Mouse (Mus musculus): ENCODE results near the gene Shisa8.

Gene Shisa8

GRCm38 (mm10) chr15:82231100-82231499, 18.5 kb upstream of the Shisa8 start:
- POLR2A ChIA-PET, result interaction anchor here (0.7 to 9.1 kb wide), 28 partner anchors 9 to 270 kb away, joined by 3 to 117 read pairs (median 4); partner anchors contain the start of genes Cenpm (in 2 of the 4), Shisa8 (in 2 of the 4), Srebf2 (in 2 of the 4) and Tnfrsf13c (in 2 of the 4)
- CTCF ChIA-PET, result interaction anchor here in 3 of 4 experiments (0.6 to 5.1 kb wide), 11 partner anchors 9 to 814 kb away, joined by 3 to 57 read pairs (median 5); partner anchors contain the start of genes Srebf2 (in 1 of the 3) and Tnfrsf13c (in 1 of the 3)

- POLR2A ChIA-PET, result interaction anchor here in 2 of 4 experiments (0.5 to 9.1 kb wide), 15 partner anchors 9 to 189 kb away, joined by 3 to 117 read pairs (median 4); partner anchors contain the start of genes Srebf2 (in 2 of the 2), Tnfrsf13c (in 2 of the 2), Cenpm (in 1 of the 2) and Shisa8 (in 1 of the 2)
Measured at GRCm38 (mm10) chr15:82230098-82230611, 17.5 kb upstream of the Shisa8 start.

GRCm38 (mm10) chr15:82229542-82230045, 17.0 kb upstream of the Shisa8 start:
- ChIA-PET POLR2A (interaction anchor here (0.7 to 9.1 kb wide), 18 partner anchors 9 to 930 kb away, joined by 3 to 86 read pairs (median 4); partner anchors contain the start of genes Srebf2 (in 2 of the 4) and Tnfrsf13c (in 1 of the 4)), CTCF (interaction anchor here (0.6 to 1.6 kb wide), 8 partner anchors 11 to 164 kb away, joined by 3 to 6 read pairs (median 3); no protein-coding TSS in a partner anchor)

More at GRCm38 (mm10) chr15:82230098-82230611, 17.5 kb upstream of the Shisa8 start:
- CTCF ChIA-PET, result interaction anchor here in 2 of 4 experiments (0.9 to 1.6 kb wide), 3 partner anchors 11 to 149 kb away, joined by 3 to 5 read pairs (median 3); no protein-coding TSS in a partner anchor

GRCm38 (mm10) chr15:82225769-82226168, 13.2 kb upstream of the Shisa8 start:
- POLR2A ChIA-PET, result interaction anchor here in 3 of 4 experiments (0.8 to 10.2 kb wide), 10 partner anchors 8 to 210 kb away, joined by 3 to 117 read pairs (median 4); partner anchors contain the start of gene Srebf2 (in 1 of the 3)

GRCm38 (mm10) chr15:82224602-82225215, 12.1 kb upstream of the Shisa8 start:
- ChIA-PET CTCF (interaction anchor here (0.6 to 7.8 kb wide), 8 partner anchors 9 to 265 kb away, joined by 3 to 57 read pairs (median 4); no protein-coding TSS in a partner anchor), POLR2A (interaction anchor here (0.5 to 10.2 kb wide), 22 partner anchors 7 to 608 kb away, joined by 3 to 117 read pairs (median 4); partner anchors contain the start of genes Ccdc134 (in 1 of the 4) and Srebf2 (in 1 of the 4))

More at GRCm38 (mm10) chr15:82225769-82226168, 13.2 kb upstream of the Shisa8 start:
- CTCF ChIA-PET, result interaction anchor here in 2 of 4 experiments (0.8 to 1.8 kb wide), 2 partner anchors 9 to 17 kb away, joined by 6 read pairs; no protein-coding TSS in a partner anchor

- POLR2A ChIA-PET, result interaction anchor here in 3 of 4 experiments (0.5 to 10.2 kb wide), 25 partner anchors 7 to 824 kb away, joined by 3 to 117 read pairs (median 4); partner anchors contain the start of genes Srebf2 (in 2 of the 3), Ccdc134 (in 1 of the 3), St13 (in 1 of the 3) and Xpnpep3 (in 1 of the 3)
- CTCF ChIA-PET, result interaction anchor here (0.8 to 7.8 kb wide), 7 partner anchors 8 to 264 kb away, joined by 3 to 57 read pairs (median 6); no protein-coding TSS in a partner anchor
Measured at GRCm38 (mm10) chr15:82223657-82224601, 11.3 kb upstream of the Shisa8 start, which contains the start of gene Tnfrsf13c. Gene Tnfrsf13c (minus strand): TSS chr15:82224369.

GRCm38 (mm10) chr15:82223251-82223650, 10.6 kb upstream of the Shisa8 start:
- ChIA-PET CTCF (interaction anchor here in 3 of 4 experiments (1.0 to 7.8 kb wide), 5 partner anchors 8 to 158 kb away, joined by 5 to 57 read pairs (median 7); no protein-coding TSS in a partner anchor), POLR2A (interaction anchor here in 3 of 4 experiments (0.6 to 10.2 kb wide), 9 partner anchors 8 to 823 kb away, joined by 3 to 117 read pairs (median 4); partner anchors contain the start of genes Srebf2 (in 1 of the 3), St13 (in 1 of the 3) and Xpnpep3 (in 1 of the 3))

GRCm38 (mm10) chr15:82221104-82221860, 8.7 kb upstream of the Shisa8 start:
- POLR2A ChIA-PET, result interaction anchor here (0.5 to 10.2 kb wide), 25 partner anchors 9 to 928 kb away, joined by 3 to 117 read pairs (median 4); partner anchors contain the start of genes Shisa8 (in 2 of the 4), Srebf2 (in 2 of the 4) and Poldip3 (in 1 of the 4)
- CTCF ChIA-PET, result interaction anchor here (0.5 to 7.8 kb wide), 44 partner anchors 8 to 326 kb away, joined by 3 to 57 read pairs (median 4); partner anchors contain the start of genes 1500009C09Rik (in 2 of the 4), Shisa8 (in 2 of the 4) and Srebf2 (in 1 of the 4)

- ChIA-PET POLR2A (interaction anchor here in 3 of 4 experiments (0.6 to 10.2 kb wide), 18 partner anchors 11 to 80 kb away, joined by 3 to 117 read pairs (median 7); partner anchors contain the start of gene Srebf2 (in 1 of the 3)), CTCF (interaction anchor here in 3 of 4 experiments (0.6 to 7.8 kb wide), 15 partner anchors 13 to 1344 kb away, joined by 3 to 57 read pairs (median 4); partner anchors contain the start of gene Srebf2 (in 1 of the 3))
Measured at GRCm38 (mm10) chr15:82220003-82220675, 7.5 kb upstream of the Shisa8 start.

GRCm38 (mm10) chr15:82218778-82219666, 6.4 kb upstream of the Shisa8 start:
- POLR2A ChIA-PET, result interaction anchor here (0.6 to 10.2 kb wide), 46 partner anchors 8 to 930 kb away, joined by 3 to 117 read pairs (median 4); partner anchors contain the start of genes Srebf2 (in 3 of the 4), Poldip3 (in 2 of the 4), Ccdc134 (in 1 of the 4) and Cenpm (in 1 of the 4)
- CTCF ChIA-PET, result interaction anchor here (0.5 to 7.8 kb wide), 27 partner anchors 7 to 423 kb away, joined by 3 to 57 read pairs (median 4); partner anchors contain the start of gene Srebf2 (in 2 of the 4)

GRCm38 (mm10) chr15:82217980-82218379, 5.4 kb upstream of the Shisa8 start:
- POLR2A ChIA-PET, result interaction anchor here (0.6 to 10.2 kb wide), 53 partner anchors 8 to 931 kb away, joined by 3 to 117 read pairs (median 5); partner anchors contain the start of genes Srebf2 (in 3 of the 4), Ccdc134 (in 2 of the 4), Poldip3 (in 2 of the 4) and Cenpm (in 1 of the 4)
- CTCF ChIA-PET, result interaction anchor here (0.5 to 7.8 kb wide), 32 partner anchors 8 to 422 kb away, joined by 3 to 57 read pairs (median 4); partner anchors contain the start of gene Srebf2 (in 1 of the 4)

GRCm38 (mm10) chr15:82217039-82217438, 4.4 kb upstream of the Shisa8 start:
- ChIA-PET POLR2A (interaction anchor here (0.5 to 10.2 kb wide), 53 partner anchors 8 to 800 kb away, joined by 3 to 117 read pairs (median 4); partner anchors contain the start of genes Srebf2 (in 3 of the 4), Ccdc134 (in 2 of the 4), Cenpm (in 1 of the 4) and Naga (in 1 of the 4)), CTCF (interaction anchor here (0.6 to 7.8 kb wide), 27 partner anchors 10 to 1510 kb away, joined by 3 to 57 read pairs (median 5); partner anchors contain the start of gene Srebf2 (in 1 of the 4))

- CTCF ChIA-PET, result interaction anchor here (0.6 to 7.0 kb wide), 11 partner anchors 13 to 70 kb away, joined by 3 to 31 read pairs (median 5); partner anchors contain the start of gene Srebf2 (in 1 of the 4)
- POLR2A ChIA-PET, result interaction anchor here in 3 of 4 experiments (0.6 to 10.2 kb wide), 37 partner anchors 8 to 933 kb away, joined by 3 to 117 read pairs (median 6); partner anchors contain the start of genes Srebf2 (in 3 of the 3), Ccdc134 (in 2 of the 3), Cenpm (in 1 of the 3) and Poldip3 (in 1 of the 3)
Measured at GRCm38 (mm10) chr15:82216142-82216827, 3.7 kb upstream of the Shisa8 start.
